Mouse (Mus musculus): Measurements from ENCODE around the gene Tmem40. TPM values are rescaled to one million over a fixed set of nuclear protein-coding genes. Genes with fewer than 3 reads are reported as not detected.

Gene Tmem40
- total and polyA plus RNA-seq, 2 experiments: not detected

GRCm38 (mm10) chr6:115687753-115688152 is 74.5 kb downstream of the Tmem40 start:
- H3K27me3 ChIP-seq (ENCODE audit: control insufficient read depth, insufficient read depth, low read length): no peaks in the 10 kb centered on the region
- WGBS: 74% methylated on average over 3 of the region's 3 CpGs
- no peak for DNase-seq (ENCODE audit: extremely low read depth, low read depth, low spot score)
- H3K4me3 ChIP-seq (ENCODE audit: insufficient read depth, low read depth, low read length): no peak overlapping the region
- no peaks in the 10 kb centered on the region for H3K79me2 ChIP-seq (ENCODE audit: control insufficient read depth, insufficient read depth, low read length)
- TF ChIP-seq POLR2A (IDR thresholded peaks at IDR 0.05; ENCODE audit: extremely low read depth, insufficient read depth, low read length) (no peak), CTCF (IDR thresholded peaks at IDR 0.05; ENCODE audit: low read depth, low read length) (no peak)
- no peak overlapping the region for H3K27ac ChIP-seq (replicated peaks; ENCODE audit: insufficient read depth, low read depth, low read length)
- no peaks in the 10 kb centered on the region for H3K4me1 ChIP-seq (ENCODE audit: control insufficient read depth, insufficient read depth, low read length)
- no peak overlapping the region for H3K9ac ChIP-seq (ENCODE audit: low read depth, low read length)
- no peaks in the 10 kb centered on the region for H3K36me3 ChIP-seq (ENCODE audit: control insufficient read depth, insufficient read depth, low read length)

- Histone ChIP-seq H3K27ac (replicated peaks; ENCODE audit: insufficient read depth, low read depth, low read length) (no peak overlapping the region), H3K9ac (ENCODE audit: low read depth, low read length) (no peak overlapping the region), H3K27me3 (ENCODE audit: control insufficient read depth, insufficient read depth, low read length) (no peaks in the 10 kb centered on the region), H3K4me3 (ENCODE audit: insufficient read depth, low read depth, low read length) (no peak overlapping the region), H3K36me3 (ENCODE audit: control insufficient read depth, insufficient read depth, low read length) (no peaks in the 10 kb centered on the region), H3K4me1 (ENCODE audit: control insufficient read depth, insufficient read depth, low read length) (no peaks in the 10 kb centered on the region), H3K79me2 (ENCODE audit: control insufficient read depth, insufficient read depth, low read length) (no peaks in the 10 kb centered on the region)
- TF ChIP-seq POLR2A (IDR thresholded peaks at IDR 0.05; ENCODE audit: extremely low read depth, insufficient read depth, low read length) (no peak), CTCF (IDR thresholded peaks at IDR 0.05; ENCODE audit: low read depth, low read length) (no peak)
- no peak for DNase-seq (ENCODE audit: extremely low read depth, low read depth, low spot score)
- 78% methylated on average over 11 of the region's 11 CpGs for WGBS
Measured at GRCm38 (mm10) chr6:115684851-115685646, 77.2 kb downstream of the Tmem40 start.

GRCm38 (mm10) chr6:115684271-115684670 is 77.9 kb downstream of the Tmem40 start:
- Histone ChIP-seq H3K27me3 (ENCODE audit: control insufficient read depth, insufficient read depth, low read length) (no peaks in the 10 kb centered on the region), H3K36me3 (ENCODE audit: control insufficient read depth, insufficient read depth, low read length) (no peaks in the 10 kb centered on the region), H3K9ac (ENCODE audit: low read depth, low read length) (no peak overlapping the region), H3K27ac (replicated peaks; ENCODE audit: insufficient read depth, low read depth, low read length) (no peak overlapping the region), H3K79me2 (ENCODE audit: control insufficient read depth, insufficient read depth, low read length) (no peaks in the 10 kb centered on the region), H3K4me1 (ENCODE audit: control insufficient read depth, insufficient read depth, low read length) (no peaks in the 10 kb centered on the region), H3K4me3 (ENCODE audit: insufficient read depth, low read depth, low read length) (no peak overlapping the region)
- TF ChIP-seq CTCF (IDR thresholded peaks at IDR 0.05; ENCODE audit: low read depth, low read length) (no peak), POLR2A (IDR thresholded peaks at IDR 0.05; ENCODE audit: extremely low read depth, insufficient read depth, low read length) (no peak)
- 100% methylated on average over 2 of the region's 2 CpGs for WGBS
- DNase-seq (ENCODE audit: extremely low read depth, low read depth, low spot score): no peak

GRCm38 (mm10) chr6:115681066-115681465 is 81.1 kb downstream of the Tmem40 start:
- H3K4me3 ChIP-seq (ENCODE audit: insufficient read depth, low read depth, low read length): no peak overlapping the region
- no peak for TF ChIP-seq POLR2A (IDR thresholded peaks at IDR 0.05; ENCODE audit: extremely low read depth, insufficient read depth, low read length)
- no peak for TF ChIP-seq CTCF (IDR thresholded peaks at IDR 0.05; ENCODE audit: low read depth, low read length)
- DNase-seq (ENCODE audit: extremely low read depth, low read depth, low spot score): no peak
- H3K27me3 ChIP-seq (ENCODE audit: control insufficient read depth, insufficient read depth, low read length): no peaks in the 10 kb centered on the region
- WGBS: 86% methylated on average over 4 of the region's 4 CpGs
- H3K27ac ChIP-seq (replicated peaks; ENCODE audit: insufficient read depth, low read depth, low read length): no peak overlapping the region
- peaks cover 2% of the 10 kb centered on the region; the same call in 1 of the 2 replicates for H3K79me2 ChIP-seq (ENCODE audit: control insufficient read depth, insufficient read depth, low read length)
- H3K9ac ChIP-seq (ENCODE audit: low read depth, low read length): no peak overlapping the region
- H3K36me3 ChIP-seq (ENCODE audit: control insufficient read depth, insufficient read depth, low read length): no peaks in the 10 kb centered on the region
- H3K4me1 ChIP-seq (ENCODE audit: control insufficient read depth, insufficient read depth, low read length): no peaks in the 10 kb centered on the region

Other genes starting within 250 kb of the Tmem40 start
- 4.1 and 5.6 TPM in 2 replicates for gene Tsen2, start 217.7 kb downstream of the Tmem40 start, total RNA-seq (2014; rRNA removed)
- 2.8 and 3.4 TPM in 2 replicates for gene Tsen2, start 217.7 kb downstream of the Tmem40 start, polyA plus RNA-seq (2012; rRNA removed)
- gene Mkrn2os, start 169.8 kb downstream of the Tmem40 start, total RNA-seq (2014; rRNA removed): 19.2 and 19.5 TPM in 2 replicates
- gene Mkrn2os, start 169.8 kb downstream of the Tmem40 start, polyA plus RNA-seq (2012; rRNA removed): 25.4 and 29.3 TPM in 2 replicates
- gene Mkrn2, start 160.5 kb downstream of the Tmem40 start, total RNA-seq (2014; rRNA removed): 18.9 and 19.9 TPM in 2 replicates
- gene Mkrn2, start 160.5 kb downstream of the Tmem40 start, polyA plus RNA-seq (2012; rRNA removed): 44.0 and 58.1 TPM in 2 replicates
- 71.0 and 92.3 TPM in 2 replicates for gene Raf1, start 85.8 kb downstream of the Tmem40 start, total RNA-seq (2014; rRNA removed)
- gene Raf1, start 85.8 kb downstream of the Tmem40 start, polyA plus RNA-seq (2012; rRNA removed): 90.3 and 129 TPM in 2 replicates
- 0.18 and 0.40 TPM in 2 replicates for gene Cand2, start 12.1 kb upstream of the Tmem40 start, total RNA-seq (2014; rRNA removed)
- gene Cand2, start 12.1 kb upstream of the Tmem40 start, polyA plus RNA-seq (2012; rRNA removed): 0.25 and 0.57 TPM in 2 replicates
- 1,017 and 1,033 TPM in 2 replicates for gene Rpl32, start 46.3 kb upstream of the Tmem40 start, total RNA-seq (2014; rRNA removed)
- gene Rpl32, start 46.3 kb upstream of the Tmem40 start, polyA plus RNA-seq (2012; rRNA removed): 177 and 193 TPM in 2 replicates
- 0.07 and 0.09 TPM in 2 replicates for gene Efcab12, start 76.0 kb upstream of the Tmem40 start, total RNA-seq (2014; rRNA removed)
- gene Efcab12, start 76.0 kb upstream of the Tmem40 start, polyA plus RNA-seq (2012; rRNA removed): 0.05 and 0.11 TPM in 2 replicates
- gene Mbd4, start 91.0 kb upstream of the Tmem40 start, total RNA-seq (2014; rRNA removed): 1.1 and 1.8 TPM in 2 replicates
- 0.21 and 0.31 TPM in 2 replicates for gene Mbd4, start 91.0 kb upstream of the Tmem40 start, polyA plus RNA-seq (2012; rRNA removed)
- gene Ift122, start 91.1 kb upstream of the Tmem40 start, total RNA-seq (2014; rRNA removed): 3.0 and 3.6 TPM in 2 replicates
- gene Ift122, start 91.1 kb upstream of the Tmem40 start, polyA plus RNA-seq (2012; rRNA removed): 2.0 TPM in 2 replicates
- not detected in 2 replicates for gene Rho, start 169.3 kb upstream of the Tmem40 start, total RNA-seq (2014; rRNA removed)
- gene Rho, start 169.3 kb upstream of the Tmem40 start, polyA plus RNA-seq (2012; rRNA removed): 0.04 TPM in 1 of 2 replicates, not detected in the other
- not detected in 2 replicates for gene H1foo, start 182.5 kb upstream of the Tmem40 start, total RNA-seq (2014; rRNA removed)
- gene H1foo, start 182.5 kb upstream of the Tmem40 start, polyA plus RNA-seq (2012; rRNA removed): not detected in 2 replicates
- gene Plxnd1, start 232.6 kb upstream of the Tmem40 start, total RNA-seq (2014; rRNA removed): 12.4 and 17.4 TPM in 2 replicates
- gene Plxnd1, start 232.6 kb upstream of the Tmem40 start, polyA plus RNA-seq (2012; rRNA removed): 12.1 and 18.4 TPM in 2 replicates